Mouse (Mus musculus) urinary bladder, postnatal 14 days (tissue): ENCODE results near the gene Pmpca.
"Not testable (repeated sequence)": the region's sequence is repeated elsewhere in the genome, so short reads cannot be mapped to it uniquely, and the experiment has no call there.

ENCODE experiments used
- DNase-seq: peaks from one replicate; pipeline ENCODE4 v3.0.0; 2021; ENCODE audit warnings: low spot score

Gene Pmpca

DNA sequence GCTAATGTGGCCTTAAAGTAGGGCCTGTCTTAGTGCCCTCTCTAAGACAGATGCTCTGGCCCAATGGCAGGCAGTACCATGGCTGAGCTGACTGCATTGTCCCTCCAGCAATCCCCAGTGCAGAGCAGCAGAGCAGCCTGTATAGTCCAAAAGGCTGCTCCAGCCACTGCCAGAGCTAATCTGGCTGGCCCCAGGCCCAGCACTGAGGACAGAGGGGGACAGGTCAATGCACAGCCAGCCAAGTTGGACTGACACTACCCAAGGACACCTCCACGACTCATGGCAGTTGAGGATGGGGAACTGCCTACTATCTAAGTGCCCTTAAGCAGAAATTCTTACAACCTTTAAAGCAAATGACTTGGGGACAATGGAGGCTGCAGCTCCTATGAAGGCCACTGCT, 20.6 kb upstream of the Pmpca start:
- no peak for DNase-seq

DNA sequence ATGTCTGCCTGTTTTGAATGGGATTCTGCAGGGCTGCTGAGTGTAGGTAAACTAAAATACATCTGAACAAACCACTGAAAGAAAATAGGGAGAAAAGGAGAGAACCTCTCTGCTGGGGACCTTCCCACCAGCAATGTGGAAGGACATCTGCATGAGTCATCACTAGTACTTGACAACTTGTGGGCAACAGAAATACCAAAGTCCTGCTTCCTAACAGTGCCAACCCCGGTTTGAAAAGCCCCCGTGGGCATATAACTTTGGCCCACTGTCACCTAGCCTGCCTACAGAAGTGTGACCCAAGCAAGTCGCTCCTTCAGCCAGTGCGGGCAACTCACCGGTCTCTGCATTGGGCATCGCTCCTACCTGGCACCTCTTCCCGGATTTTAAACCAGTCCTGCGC, 16.7 kb upstream of the Pmpca start:
- no peak for DNase-seq

- peak; percentile 86 for DNase-seq
Measured at GRCm38 (mm10) chr2:26380131-26380771, 8.9 kb upstream of the Pmpca start, which contains the start of gene Snapc4. Snapc4 (minus strand) TSS chr2:26380653.

DNA sequence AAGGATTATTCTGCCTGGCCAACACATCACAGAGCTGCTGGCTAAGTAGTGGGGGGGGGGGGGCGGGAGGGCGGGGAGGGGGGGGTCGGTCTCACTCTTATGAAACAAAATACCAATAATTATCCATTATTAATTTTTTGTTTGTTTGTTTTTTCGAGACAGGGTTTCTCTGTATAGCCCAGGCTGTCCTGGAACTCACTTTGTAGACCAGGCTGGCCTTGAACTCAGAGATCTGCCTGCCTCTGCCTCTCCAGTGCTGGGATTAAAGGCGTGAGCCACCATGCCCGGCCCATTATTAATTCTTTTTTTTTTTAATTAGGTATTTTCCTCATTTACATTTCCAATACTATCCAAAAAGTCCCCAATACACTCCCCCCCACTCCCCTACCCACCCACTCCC, 8.3 kb upstream of the Pmpca start:
- not testable (repeated sequence) for DNase-seq

DNA sequence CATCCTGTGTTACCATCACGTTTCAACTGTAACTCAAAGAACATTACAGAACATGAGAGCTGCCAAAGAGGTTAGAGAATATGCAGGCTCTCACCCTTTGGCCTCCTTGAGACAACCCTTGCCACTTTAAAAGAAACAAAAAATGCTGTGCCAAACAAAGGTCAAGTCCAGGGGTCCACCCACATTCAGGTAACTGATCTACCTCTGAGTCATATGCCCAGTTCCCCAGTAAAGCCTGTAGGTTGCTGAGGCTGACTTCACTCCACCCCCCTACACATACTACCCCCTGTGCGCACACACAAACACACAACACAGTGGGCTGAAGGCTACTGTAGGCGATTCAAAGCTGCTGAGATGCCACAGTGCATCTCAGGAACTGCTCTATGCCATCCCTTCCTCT, 1.4 kb upstream of the Pmpca start:
- no peak for DNase-seq

DNA sequence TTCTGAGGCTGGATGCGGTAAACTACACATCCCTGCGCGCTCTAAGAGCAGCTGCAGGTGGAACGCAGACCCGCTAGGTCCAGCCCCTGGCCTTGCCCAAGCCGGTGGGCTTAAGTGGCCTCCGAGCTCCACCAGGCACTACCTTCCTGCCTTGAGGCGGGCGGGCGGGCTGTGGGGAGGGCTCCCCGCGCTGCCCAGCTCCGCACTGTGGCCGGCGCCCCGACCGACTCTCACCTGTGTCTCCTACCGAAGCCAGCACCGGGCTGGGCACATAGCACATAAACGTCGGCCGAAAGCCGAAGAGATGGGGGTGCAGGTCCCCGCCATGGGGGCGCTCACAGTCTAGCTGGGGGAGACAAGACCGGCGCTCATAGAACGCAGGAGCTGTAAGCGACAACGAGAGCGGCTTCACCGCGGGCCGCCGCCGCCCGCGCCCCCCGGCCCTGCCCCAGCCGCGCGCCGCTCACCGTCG, 421 bp upstream of the Pmpca start:
- peak; percentile 20 for DNase-seq

DNA sequence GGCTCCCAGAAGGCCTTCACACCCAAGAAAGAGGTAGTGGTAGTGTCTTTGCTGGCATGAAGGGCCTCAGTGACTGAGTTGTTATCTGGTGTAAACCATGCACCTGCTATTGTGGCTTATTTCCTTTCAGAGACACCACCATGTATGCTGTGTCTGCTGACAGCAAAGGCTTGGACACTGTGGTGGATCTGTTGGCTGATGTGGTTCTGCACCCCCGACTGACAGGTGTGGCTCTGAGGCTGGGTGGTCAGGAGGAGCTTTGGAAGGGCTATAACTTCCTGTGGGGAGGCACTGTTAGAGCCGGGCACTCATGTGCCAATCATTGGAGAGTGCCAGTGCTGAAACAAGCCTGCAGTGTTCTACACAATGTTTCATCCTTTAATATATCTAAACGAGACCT, 1.8 kb downstream of the Pmpca start:
- DNase-seq, result no peak

- no peak for DNase-seq
Measured at GRCm38 (mm10) chr2:26391617-26392016, 2.5 kb downstream of the Pmpca start.

- no peak for DNase-seq
Measured at GRCm38 (mm10) chr2:26398978-26399377, 9.8 kb downstream of the Pmpca start.

- DNase-seq, result no peak
Measured at GRCm38 (mm10) chr2:26399647-26400046, 10.5 kb downstream of the Pmpca start.

DNA sequence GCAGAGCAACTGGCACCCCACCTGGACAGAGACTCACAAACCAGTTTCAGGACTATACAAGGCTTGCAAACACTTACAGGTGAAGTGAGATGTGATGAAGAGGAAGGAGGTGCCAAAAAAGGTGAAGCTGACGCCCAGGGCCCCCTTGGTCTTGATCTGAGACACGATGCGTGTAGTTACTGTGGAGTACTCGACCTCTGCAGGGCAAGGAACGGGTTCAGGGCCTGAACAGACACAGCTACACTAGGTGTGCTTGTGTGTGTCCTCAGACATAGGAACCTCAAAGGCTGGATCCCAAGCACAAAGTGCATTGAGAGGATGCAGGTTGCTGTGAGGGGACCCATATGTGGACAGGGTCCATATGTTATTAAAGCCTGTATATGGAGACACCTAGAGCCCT, 11.2 kb downstream of the Pmpca start:
- no peak for DNase-seq

DNA sequence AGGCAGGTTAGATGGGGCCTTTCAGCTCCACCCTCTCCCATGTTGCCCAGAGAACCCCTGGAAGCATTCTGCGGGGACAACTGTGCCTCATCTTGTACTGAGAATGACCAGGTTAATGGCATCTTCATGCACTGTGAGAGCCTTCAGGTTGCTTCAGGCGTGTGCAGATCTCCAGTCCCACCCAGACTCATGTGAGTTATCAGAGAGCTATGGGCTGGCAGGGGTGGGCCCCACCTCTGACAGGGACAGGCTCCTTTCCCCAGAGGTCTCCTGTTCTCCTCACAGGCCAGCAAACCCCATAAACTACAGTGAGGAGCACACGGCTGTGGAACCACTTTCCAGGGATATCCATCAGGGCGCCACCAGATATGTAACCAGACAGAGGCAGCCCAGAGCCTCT, 11.9 kb downstream of the Pmpca start:
- no peak for DNase-seq

DNA sequence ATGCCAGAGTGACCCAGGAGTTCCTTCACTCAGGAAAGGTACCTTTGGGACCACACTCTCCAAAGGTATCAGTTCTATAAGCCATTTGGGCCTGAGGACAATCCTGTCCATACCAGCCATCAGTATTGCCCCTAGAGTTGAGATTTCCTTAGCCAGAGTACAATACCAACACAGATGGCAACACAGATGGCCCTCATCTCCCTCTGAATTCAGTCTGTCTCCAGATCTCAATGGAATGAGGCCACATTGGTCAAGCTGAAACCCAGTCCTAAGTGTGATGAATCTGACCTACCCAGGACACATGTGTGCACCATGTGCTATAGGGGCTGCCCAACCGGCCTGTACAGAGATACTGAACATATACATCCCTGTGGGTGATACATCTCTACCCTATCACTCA, 13.1 kb downstream of the Pmpca start:
- no peak for DNase-seq

DNA sequence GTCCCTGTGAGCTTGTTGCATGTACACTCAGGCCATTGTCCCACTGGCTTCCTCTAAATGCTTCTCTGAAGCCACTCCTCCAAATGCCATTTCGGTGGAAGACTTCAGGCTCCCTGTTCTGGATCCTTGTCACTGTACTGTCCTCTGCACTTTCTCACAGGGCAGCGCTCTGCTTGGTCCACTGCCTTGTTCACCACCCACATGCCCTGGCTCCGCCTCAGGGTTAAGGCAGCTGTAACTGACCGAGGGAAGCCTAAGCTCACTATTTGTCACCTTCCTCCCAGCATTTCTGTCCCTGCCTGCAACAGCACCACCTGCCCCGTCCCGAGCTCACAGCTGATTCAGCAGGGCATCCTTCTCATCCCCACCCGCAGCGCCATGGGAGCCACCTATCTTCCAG, 14.2 kb downstream of the Pmpca start:
- DNase-seq, result no peak

GRCm38 (mm10) chr2:26408515-26409356, 19.6 kb downstream of the Pmpca start, which contains the start of gene Inpp5e:
Inpp5e (minus strand) TSS chr2:26409203.
- DNase-seq, result peak; percentile 98

DNA sequence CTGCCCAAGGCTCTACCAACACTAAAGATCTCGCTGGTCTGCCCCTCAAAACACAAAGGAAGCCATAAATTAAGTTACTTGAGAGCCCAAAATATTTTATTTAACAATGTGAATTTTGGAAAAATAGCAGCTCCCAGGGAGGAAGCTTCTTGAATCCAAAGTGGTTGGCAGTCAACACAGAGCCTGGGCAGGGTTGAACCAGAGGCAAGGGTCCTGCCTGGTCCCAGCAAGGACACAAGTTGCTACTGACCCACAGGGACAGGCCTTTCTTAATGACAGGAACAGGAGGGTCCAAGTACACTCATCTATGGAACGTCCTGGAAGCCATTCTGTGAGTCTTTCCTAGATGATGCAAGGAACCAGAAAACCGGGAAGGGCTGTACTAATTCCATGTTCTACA, 20.2 kb downstream of the Pmpca start:
- DNase-seq, result no peak

DNA sequence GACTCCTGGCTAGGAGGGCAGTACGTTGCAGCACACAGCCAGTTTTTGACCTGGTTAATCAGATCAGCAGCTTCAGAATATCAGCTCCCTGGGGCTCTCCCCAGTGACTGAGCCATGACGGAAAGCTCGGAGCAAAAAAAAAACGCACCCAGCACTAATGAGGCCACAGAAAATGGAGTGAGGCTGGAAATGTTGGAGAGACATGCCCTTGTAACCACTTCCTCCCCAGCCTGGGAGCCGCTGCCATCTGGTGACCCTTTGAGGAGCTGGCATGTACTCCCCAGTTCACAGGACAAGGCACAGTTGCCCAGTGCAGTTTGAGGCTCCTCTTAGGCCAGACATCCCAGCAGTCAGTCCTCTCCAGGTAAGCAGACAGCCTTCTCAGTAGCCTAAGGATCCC, 21.0 kb downstream of the Pmpca start:
- DNase-seq, result no peak

DNA sequence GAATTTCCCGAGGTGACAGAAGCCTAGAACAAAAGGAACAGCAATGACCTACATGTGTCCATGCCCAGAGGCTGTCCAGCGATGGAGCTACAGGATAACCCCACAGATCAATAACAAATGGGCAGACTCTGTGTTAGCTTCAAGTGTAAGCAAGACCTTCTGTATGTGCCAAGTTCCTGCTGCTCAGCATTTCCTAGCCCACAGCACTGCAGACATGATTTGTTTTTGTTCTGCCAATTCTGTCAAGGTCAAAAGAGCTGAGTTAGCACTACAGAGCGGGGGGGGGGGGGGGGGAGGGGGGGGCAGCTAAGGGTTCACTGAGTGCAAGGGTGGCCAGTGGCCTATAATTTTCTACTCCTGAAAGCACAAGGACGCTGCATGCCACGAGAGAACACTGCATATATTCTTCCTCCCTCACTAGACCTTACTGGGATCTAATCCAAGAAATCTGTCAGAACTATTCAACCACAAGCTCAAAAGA, 21.8 kb downstream of the Pmpca start:
- no peak for DNase-seq

DNA sequence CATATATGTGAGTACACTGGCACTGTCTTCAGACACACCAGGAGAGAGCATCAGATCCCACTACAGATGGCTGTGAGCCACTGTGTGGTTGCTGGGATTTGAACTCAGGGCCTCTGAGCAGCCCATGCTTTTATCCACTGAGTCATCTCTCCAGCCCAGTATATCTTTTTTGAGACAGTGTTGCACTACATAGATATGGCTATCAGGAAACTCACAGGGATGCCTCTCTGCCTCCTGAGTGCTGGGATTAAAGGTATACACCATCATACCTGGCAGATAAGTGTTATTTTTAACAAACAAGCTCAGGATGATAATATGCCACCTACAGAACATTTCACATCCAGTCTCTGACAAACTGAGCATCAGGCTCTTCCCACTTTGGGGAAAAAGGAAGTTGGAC, 27.9 kb downstream of the Pmpca start:
- DNase-seq, result no peak

DNA sequence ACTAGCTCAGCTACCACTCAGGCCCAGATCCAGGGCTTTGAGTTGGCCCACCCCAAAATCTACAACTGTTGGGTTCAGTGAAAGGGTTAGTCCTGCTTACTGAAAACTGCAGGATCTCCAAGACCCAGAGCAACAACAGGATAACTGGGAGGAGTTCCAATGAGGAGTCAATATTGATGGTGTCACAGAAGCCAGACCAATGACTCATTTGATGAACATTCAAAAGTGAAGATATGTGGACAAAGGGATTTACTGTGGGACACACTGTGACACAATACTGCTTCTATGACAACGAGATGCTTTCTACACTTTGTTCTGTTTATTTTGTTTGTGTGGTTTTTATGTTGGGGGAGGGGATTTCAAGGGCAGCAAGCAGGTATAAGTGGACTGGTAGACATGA, 29.0 kb downstream of the Pmpca start:
- no peak for DNase-seq

- DNase-seq, result no peak
Measured at GRCm38 (mm10) chr2:26421969-26422368, 32.8 kb downstream of the Pmpca start.

DNA sequence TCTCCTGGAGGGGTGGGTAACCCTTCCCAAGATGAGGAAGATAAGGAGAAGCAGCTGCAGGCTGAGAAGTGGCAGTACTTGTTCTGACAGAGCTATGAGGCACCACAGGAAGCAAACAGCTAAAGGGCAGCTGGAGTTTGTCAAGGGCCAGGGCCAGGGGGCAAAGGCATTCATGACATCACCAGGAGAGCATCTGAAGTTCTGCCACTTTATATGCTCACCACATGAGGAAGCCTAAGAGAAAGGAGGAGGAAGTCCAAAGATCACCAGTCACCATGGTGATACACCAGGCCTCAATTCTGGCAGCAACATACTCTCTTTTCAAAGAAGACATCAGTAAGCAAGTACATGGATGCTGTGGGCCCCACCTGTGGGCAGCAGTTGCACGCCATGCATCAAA, 33.9 kb downstream of the Pmpca start:
- no peak for DNase-seq

DNA sequence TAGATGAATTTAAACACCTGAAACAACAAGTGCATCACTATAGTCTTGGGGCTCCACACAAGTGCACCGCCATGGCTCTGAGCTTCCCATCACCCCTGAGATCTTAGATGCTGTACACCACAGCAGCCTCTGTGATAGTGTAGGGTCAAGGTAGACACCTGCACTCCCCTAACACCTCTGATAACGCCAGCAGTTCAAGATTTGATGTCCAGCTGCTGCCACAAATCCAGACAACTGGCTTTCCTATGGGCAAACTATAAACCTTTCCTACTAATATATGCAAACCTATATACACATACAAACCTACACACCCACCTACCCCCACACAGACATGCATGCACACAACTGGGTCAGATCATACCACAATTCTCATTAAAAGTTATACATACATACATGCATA, 35.4 kb downstream of the Pmpca start:
- no peak for DNase-seq
